Mouse (Mus musculus) adrenal gland, adult 2 months (tissue): ENCODE measurements around the gene Rabif. TPM values are rescaled to one million over a fixed set of nuclear protein-coding genes. Genes with fewer than 3 reads are reported as not detected.
"Not testable (repeated sequence)": the region's sequence is repeated elsewhere in the genome, so short reads cannot be mapped to it uniquely, and the experiment has no call there.

ENCODE experiments used
- DNase-seq: peaks from one replicate; pipeline ENCODE4 v3.0.0; 2021
- long read RNA-seq: library from polyadenylated mRNA; stranded (forward); transcript quantifications from one replicate; pipeline ENCODE4 v2.0.0, GENCODE M21; 2021
- polyA plus RNA-seq: library from polyadenylated mRNA; depleted of rRNA; stranded (reverse); fragments of >200 nt; gene quantifications from 2 replicates; pipeline ENCODE4 v1.2.3, GENCODE M21; 2012; rRNA removed
- total RNA-seq, 2 experiments: library from RNA; stranded (reverse); gene quantifications; 2 replicates each; pipeline ENCODE4 v1.2.3; 2021

The Rabif gene
- total RNA-seq (10 to 100 TPM; 28.6 to 30.0 TPM), polyA plus RNA-seq (13.9 and 18.2 TPM in 2 replicates)
- long read RNA-seq, transcript Rabif-201 (2 exons, 2,861 nt), result major isoform, 58 of 65 reads
- long read RNA-seq, partial matches to known transcripts, result 0 of 65 reads
- long read RNA-seq, other reads (novel, unspliced or antisense), result 7 of 65 reads

DNA sequence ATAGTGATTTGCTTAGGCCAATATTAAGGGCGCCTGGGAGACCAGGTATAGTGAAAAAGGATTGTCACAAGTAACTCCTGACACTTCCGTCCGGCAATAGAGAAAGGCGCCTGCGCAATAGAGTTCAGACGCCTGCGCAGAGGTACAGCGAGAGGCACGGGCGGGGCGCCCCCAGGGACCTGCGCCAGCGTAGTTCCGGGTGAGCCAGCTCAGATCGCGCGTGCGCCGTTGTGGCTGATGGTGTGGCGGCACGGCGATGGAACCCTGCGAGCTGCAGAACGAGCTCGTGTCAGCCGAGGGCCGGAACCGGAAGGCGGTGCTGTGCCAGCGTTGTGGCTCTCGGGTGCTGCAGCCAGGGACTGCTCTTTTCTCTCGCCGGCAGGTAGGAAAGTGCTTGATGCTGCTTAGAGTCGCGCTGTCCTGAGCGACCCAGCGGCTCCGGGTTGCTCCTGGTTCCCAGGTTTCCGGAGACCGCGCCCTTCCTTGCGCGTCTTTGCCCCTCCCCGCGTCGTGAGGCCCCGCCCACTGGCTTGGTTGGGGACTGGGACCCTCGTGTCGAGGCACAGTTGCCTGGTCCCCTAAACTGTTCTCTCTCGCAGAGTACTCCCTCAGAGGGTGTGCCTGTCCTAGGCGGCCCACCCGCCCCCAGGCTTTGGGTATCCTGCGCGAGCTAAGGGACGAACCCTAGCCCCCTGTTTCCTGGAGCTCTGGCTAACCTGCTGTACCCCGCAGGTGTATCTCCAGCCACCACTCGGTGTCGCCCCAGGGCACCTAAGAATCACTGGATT is at the start of gene Rabif:
TSS of gene Rabif (plus strand) at position 221 of the 788 bp plus-strand sequence.
- DNase-seq, result peak; percentile 99

DNA sequence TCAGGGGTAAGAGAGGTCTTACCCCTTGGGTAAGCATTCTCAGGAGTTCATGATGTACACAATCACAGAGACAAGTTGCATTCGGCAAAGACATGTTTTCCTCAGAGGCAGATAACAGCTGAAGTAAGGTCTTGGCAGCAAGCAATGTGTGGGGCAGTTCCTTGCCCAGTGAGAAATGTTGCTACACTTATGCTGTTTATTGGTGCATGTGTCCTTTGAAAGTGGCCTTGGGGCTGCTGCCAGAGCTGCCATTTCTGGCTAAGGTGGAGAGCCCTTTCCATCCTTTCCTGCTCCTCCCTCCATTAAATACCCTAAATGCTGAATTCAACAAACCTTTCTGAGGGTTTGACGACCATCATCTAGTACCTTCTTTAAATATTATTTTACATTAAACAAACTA is 49.0 kb upstream of the Rabif start:
- peak; percentile 48 for DNase-seq

DNA sequence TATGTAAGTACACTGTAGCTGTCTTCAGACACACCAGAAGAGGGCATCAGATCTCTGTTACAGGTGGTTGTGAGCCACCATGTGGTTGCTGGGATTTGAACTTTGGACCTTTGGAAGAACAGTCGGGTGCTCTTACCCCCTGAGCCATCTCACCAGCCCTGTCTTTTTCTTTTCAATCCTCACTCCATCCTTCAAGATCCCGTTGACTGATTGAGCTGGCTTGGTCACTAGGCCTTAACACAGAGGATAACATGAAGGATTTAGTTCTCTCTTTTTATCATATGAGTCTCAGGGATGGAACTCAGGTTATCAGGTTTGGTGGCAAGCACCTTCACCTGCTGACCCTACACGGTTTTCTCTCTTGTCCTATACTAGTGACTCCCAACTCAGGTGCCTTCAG is 45.9 kb upstream of the Rabif start:
- DNase-seq, result not testable (repeated sequence)

DNA sequence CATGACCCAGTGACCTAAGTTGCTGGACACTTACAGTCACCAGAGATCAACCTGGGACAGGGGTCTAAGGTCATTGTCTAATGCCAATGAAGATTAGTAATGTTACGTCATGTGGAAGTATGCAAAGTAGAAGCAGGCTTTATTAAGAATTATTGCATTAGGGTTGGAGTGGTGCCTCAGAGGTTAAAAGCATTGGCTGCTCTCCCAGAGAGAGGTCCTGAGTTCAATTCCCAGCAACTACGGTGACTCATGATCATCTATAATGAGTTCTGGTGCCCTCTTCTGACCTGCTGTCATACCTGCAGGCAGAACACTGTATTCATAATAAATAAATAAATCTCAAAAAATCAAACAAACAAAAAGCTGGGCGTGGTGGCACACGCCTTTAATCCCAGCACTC is 44.2 kb upstream of the Rabif start:
- DNase-seq, result no peak

DNA sequence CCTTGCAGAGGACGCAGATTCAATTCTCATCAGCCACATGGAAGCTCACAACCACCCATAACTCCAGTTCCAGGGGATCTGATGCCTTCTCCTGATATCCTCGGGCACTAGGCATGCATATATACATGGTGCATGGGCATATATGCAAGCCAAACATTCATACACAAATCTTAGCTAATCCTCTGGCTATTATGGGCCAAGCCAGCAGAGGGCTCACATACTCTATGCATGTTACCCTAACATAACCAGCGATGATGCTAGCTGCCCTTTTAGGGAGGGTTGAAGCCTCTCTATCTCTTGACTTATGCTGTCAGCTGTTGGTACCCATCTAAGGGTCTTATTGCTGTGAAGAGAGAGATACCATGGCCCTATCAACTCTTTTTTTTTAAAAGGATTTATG is 43.5 kb upstream of the Rabif start:
- peak; percentile 55 for DNase-seq

DNA sequence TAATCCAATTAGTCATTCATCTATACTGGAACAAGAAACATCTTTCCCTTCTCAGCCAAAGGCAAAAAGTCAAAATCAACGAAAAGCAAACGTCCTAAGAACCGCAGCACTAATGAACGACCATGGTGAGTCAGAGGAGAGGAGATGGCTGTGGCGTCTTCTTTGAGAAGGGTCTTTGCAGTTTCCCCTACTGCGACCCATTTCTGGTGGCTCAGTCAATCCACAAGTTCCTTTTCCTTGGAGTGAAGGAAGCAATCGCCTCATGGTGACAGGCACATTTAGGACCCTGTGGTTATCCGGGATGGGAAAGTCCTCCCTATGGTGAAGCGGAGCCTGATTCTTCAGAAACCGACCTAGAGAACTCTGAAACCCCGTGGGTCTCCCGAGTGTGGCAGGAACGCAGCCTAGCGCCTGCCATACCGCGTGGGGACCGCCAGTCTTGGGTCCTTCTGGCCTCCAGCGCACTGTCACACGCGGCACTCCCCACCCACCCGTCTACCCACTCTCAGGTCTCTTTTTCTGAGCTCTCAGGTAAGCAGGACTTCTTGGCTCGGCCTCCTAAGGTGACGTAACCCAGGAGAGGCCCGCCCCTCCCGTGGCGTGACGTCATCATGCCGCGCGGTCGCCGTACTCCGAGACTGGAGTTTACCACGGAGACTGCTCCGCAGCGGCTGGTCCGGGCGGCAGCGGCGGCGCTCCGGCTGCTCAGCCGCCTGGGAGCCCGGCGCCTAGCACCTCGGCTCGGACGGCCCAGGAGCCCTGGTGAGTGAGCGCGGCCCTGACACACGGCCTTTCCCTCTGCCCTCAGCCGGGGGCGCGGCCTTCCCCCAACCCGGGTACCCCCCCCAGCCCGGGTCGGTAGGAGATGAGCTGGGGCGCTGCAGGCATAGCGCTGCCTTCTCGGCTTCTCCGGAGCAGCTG is 39.3 kb upstream of the Rabif start, which contains the start of gene Klhl12:
TSS of gene Klhl12 (plus strand) at position 628 of the 921 bp plus-strand sequence.
- peak; percentile 96 for DNase-seq

DNA sequence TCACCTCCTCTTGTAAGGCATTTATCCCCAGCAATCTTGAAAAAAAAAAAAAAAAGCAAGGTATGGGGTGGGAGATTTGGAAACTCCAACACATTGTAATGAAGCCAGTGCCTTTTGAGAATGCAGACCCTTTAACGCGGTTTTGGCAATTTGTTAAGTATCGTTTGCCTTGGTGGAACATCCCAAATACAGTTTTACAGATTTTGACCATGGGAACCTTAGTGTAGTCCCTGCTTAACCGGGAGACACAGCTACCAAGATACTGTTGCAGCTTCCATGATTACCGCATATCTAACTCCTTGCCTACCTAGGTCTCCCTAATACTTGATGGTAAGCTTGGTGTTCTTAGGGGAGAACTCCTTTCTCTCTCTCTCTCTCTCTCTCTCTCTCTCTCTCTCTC is 38.4 kb upstream of the Rabif start:
- DNase-seq, result no peak

DNA sequence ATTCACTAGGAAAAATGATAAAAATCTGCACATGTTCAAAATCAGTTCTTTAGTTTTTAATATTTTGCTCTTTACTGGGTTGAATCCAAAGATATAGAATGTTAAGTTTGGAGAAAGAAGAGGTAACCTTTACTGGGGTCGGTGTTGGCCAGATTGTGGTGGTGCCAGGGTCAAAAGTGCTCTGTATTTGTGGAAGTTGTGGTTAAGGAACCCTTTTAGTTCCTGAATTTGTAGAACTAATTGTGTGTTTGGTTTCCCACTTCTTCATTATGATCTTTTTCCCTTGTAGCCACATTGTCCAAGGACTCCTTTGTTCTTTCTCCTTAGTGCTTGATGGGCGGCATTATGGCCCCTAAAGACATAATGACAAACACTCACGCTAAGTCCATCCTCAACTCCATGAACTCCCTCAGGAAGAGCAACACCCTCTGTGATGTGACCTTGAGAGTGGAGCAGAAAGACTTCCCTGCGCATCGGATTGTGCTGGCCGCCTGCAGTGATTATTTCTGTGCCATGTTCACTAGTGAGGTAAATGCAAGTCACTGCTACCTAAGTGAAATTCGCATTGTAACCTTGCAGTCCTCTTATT is 36.2 kb upstream of the Rabif start:
- DNase-seq, result no peak

DNA sequence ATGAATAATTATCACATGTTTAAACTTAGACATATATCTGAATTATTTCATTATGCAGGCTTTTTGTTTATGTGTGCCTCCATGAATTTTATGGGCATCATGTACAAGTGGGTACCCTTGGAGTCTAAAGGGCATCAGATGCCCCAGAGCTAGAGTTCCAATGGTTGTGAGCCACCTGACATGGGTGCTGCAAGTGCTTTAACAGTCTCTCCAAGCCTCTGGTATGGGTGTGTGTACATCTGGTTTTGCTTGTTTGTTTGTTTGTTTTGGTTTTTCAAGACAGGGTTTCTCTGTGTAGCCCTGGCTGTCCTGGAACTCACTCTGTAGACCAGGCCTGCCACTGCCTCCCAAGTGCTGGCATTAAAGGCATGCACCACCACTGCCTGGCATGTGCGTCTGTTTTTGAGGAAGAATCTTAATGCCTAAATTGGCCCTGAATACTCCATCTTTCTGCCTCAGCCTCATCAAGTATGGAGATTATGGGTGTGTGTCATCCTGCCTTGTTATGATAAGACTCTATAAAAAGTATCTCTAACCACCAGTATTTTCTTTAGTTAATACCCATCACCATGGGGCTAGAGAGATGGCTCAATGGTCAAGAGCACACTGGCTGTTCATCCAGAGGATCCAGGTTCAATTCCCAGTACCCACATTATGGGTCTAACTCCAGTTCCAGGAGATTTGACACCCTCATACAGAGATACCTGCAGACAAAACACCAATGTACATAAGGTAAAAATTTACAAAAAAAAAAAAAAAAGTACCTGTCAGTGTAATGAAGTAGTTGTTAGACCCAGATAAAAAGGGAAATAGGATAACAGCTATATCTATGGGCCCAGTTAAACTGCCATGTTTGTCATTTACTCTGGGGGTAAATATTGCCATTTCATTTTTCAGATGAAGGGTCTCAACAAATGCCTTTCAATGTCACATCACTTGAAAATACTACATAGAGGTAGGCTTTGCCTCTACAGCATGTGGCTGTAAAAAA is 33.9 kb upstream of the Rabif start:
- no peak for DNase-seq

DNA sequence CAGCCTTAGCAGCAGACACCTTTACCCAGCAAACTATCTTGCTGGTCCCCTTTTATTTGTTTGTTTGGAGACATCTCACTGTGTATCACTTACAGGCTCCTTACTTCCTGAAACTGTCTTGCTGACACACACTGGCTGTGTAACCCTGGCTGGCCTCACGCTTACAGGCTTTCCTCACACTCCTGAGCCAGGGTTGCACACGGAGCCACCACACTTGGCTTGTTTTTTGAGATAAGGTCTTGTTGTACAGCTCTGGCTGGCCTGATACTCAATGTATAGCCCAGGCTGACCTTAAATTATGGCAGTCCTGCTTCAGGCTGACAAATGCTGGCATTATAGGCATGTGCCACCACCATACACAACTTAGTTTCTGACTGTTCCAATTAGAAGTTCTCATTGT is 9.8 kb upstream of the Rabif start:
- no peak for DNase-seq

DNA sequence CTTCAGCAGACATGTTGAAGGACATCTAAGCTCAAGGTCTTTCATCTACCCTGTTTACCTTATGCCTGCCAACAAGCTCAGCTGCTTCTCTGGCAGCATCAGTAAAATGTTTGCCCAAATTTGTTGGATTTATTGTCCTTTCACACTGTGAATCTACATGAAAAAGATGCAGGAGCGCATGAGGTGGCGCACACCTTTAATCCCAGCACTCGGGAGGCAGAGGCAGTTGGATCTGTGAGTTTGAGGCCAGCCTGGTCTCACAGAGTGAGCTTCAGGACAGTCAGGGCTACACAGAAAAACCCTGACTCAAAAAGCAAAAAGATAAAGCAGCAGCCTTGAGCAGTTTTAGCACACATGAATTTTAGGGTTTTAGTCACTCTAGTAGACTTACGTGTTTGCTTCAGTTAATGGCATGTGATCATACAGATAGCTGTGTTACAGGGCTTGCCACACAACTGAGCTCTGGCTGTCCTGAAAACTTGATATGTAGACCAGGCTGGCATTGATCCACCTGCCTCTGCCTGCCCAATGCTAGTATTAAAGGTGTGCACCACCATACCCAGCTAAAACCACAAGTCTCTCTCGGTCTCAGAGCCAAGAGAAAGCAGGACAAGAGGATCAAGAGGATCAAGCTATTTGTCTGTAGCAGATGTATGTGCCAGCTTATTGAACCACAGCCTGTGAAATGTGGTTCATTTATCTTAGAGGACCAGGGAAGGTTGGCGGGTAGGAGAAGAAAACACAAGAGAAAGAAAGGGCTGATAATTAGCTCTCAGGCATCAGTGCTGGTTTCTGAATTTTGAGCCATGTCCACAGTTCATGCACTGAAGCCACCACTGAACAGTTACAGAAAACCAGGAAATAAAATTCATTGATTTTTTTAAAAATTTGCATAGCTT is 3.3 kb upstream of the Rabif start:
- peak; percentile 45 for DNase-seq

DNA sequence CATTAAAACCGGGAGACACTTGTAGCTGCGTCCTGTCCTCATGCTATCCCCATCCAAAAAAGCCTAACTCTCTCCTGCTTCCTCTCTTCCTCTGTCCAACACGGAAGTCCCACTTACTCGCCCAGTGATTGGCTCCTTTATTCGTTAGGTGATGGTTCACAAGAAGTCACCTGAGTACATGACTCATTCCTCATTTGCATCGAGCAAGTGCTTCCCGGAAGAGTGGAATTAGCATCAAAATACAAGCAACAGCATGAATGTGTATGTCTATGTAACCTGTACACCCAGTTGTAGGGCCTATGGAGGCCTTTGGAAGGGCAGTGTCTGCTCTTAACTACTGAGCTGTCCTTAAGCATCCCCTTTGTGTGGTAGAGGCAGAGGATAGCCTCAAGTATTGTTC is 2.2 kb upstream of the Rabif start:
- no peak for DNase-seq

DNA sequence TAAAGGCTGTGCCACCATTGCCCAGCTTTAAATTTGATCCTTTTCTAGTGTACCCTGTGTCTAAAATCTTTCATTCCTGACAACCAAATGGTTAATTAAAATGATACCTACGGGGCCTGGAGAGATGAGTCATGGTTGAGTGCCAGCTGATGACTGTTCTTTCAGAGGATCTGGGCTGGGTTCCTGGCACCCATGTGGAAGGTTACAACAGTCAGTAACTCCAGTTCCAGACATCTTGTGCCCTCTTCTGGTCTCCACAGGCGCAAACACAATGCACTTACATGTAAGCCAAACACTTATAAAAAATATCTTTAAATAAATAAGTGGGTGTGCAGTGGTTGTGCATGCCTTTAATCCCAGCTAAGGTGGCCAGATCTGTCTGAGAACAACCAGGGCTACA is 952 bp upstream of the Rabif start:
- DNase-seq, result no peak

DNA sequence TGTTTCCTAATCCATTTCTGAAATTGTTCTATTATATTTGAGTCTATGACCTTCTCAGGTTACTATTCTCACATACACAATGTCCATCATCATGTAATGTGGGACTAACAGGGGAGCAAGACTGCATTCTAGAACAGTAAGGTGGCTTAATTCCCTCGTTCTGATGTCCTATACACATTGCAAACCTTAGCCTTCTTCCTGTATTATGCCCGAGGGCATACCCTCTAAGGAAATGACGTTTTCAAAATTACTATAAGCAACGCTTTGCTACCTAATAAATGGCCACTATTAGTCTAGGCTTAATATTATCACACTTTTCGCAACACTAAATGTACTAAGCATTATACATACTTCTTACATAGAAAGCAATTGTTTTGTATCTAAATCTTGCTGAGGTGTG is 492 bp upstream of the Rabif start:
- DNase-seq, result no peak

DNA sequence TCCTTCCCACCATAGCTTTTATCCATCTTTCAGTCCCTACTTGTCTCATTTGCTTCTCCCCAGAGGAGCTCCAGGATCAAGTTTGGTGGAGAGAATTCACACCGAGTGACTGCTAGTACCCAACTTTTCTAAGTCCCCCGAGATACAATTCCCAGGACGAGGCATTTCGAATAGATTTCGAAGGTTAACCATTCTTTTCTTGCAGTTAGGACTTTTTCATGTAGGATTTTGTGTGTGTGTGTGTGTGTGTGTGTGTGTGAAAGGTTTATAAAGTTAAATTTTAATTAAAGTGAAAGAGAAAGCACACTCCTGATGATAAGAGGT is 730 bp downstream of the Rabif start:
- DNase-seq, result no peak

DNA sequence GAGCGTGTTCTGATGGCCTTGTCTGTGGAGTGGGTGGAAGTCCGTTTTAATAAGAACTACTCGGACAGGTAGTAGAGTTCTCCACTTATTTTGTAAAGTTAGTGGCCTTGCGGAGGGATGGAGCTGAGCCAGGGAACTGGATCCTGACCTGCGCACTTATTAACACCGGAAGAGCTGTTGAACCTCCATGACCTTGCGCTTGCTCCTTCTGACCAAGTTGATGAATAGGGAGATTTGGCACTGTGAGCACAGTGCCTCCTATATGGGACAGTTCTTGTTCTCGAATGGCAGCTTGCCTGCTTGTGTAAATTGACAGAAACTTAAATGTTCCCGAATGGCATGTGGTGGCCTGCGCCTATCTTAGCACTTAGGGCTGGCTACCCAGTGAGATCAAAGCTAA is 1.5 kb downstream of the Rabif start:
- DNase-seq, result peak; percentile 52

DNA sequence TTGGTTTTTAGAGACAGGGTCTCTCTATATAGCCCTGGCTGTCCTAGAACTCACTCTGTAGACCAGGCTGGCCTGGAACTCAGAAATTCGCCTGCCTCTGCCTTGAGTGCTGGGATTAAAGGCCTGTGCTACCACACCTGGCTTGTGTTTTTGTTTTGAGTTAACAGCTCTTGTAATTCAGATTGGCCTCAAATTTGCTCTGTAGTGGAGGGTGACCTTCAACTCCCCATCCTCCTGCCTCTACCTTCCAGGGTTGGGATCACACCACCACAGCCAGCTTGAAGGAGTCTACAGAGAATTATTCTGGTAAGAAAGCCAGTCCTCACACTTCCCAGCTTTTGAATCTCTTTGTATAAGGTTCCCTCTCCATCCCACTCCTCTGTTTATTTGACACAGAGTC is 6.5 kb downstream of the Rabif start:
- DNase-seq, result no peak

DNA sequence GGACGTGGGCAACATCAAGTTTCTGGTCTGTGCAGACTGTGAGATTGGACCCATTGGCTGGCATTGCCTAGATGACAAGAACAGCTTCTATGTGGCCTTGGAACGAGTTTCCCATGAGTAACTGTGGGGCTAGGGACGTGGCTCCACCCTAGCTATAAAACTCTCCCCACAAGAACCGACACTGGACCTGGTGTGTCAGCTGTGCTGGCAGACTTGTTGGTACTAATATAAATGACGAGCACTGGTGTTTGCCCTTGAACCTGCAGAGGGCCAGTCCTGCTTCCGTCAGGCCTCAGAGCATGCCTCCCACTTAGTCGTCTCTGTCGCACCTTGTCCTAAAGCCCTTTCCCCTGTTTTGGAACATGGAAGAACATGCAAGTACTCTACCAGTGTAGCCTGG is 11.8 kb downstream of the Rabif start:
- DNase-seq, result peak; percentile 83

DNA sequence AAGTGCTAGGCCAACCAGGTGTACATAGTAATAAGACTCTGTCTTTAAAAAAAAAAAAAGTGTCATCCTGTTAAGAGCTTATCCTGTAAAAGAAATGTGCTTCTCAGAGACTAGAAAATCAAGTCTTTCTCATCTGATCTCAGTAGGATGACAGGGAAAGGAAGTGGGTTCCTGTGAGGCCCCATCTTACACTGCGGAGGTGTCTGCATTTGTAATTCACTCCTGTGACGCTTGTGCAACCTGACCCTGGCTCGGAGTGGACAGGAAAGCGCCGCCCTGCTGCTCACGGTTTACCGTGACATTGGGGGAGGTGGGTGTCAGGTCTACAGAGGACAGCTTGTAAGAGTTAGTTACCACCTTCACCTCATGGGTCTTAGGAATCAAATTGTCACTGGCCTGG is 15.6 kb downstream of the Rabif start:
- no peak for DNase-seq

DNA sequence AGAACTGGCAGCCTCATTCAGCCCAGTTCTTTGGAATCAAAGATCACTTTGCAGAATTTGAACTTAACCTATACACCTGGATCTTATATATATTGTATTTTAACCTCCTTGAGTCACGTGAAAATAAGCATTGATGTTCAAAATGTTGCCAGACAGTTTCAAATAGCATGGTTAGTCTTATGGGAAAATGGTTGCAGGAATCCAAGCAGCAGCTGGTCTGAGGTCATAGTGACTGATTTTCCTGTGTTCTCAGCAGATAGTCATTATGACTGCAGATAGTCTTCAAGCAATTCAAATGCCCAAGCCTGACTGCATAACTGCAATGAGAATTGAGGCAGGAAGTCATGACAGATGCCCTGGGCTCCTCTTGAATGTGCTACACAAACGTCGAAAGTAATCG is 17.7 kb downstream of the Rabif start:
- no peak for DNase-seq
